In genomic region chr8:108897347-108898100, GRCm38 (mm10) we compare ENCODE assay signal across 12 mouse cellular contexts.
DNase-seq lines count a peak whose midpoint lies in the region; ATAC-seq and TF ChIP-seq lines count a peak whose summit lies in the region.
"Had no signal": no experiment of that assay in that cellular context is flagged by ENCODE, and none has a peak within 500 bp of the region (broad histone marks: within the 10 kb centered on the region; RNA-seq: fewer than 3 reads in every experiment).

No protein-coding gene starts in this region.

- H3K4me1 ChIP-seq in heart, embryonic 16.5 days (ENCODE audit: control insufficient read depth, insufficient read depth, low read length): peaks cover 53% of the 10 kb centered on the region
- H3K4me1 ChIP-seq in intestine, embryonic 16.5 days (ENCODE audit: control insufficient read depth, insufficient read depth, low read length): peaks cover 53% of the 10 kb centered on the region
- peaks cover 59% of the 10 kb centered on the region for H3K4me1 ChIP-seq in stomach, embryonic 16.5 days (ENCODE audit: control insufficient read depth, insufficient read depth, low read length)

- H3K4me3 ChIP-seq in heart, embryonic 16.5 days (ENCODE audit: low read length): no peak overlapping the region
- H3K4me3 ChIP-seq in intestine, embryonic 16.5 days (ENCODE audit: low read length): no peak overlapping the region
- H3K4me3 ChIP-seq in stomach, embryonic 16.5 days (replicated peaks; ENCODE audit: low read length): no peak overlapping the region
- no peak overlapping the region for H3K4me3 ChIP-seq in left cerebral cortex, adult 2 months

- 43% methylated on average over 7 of the region's 7 CpGs for WGBS in heart, embryonic 16.5 days
- WGBS in intestine, embryonic 16.5 days: 64% methylated on average over 7 of the region's 7 CpGs
- 45% methylated on average over 7 of the region's 7 CpGs for WGBS in stomach, embryonic 16.5 days

- no peak overlapping the region for H3K9ac ChIP-seq in heart, embryonic 16.5 days (ENCODE audit: low read length)
- no peak overlapping the region for H3K9ac ChIP-seq in intestine, embryonic 16.5 days (ENCODE audit: low read depth, low read length)
- 0 out of 2 replicates have a peak overlapping the region, but pooled peaks have one; percentile 53 for H3K9ac ChIP-seq in stomach, embryonic 16.5 days (ENCODE audit: low read length)

- H3K27me3 ChIP-seq in heart, embryonic 16.5 days (ENCODE audit: control insufficient read depth, insufficient read depth, low read length): no peaks in the 10 kb centered on the region
- no peaks in the 10 kb centered on the region for H3K27me3 ChIP-seq in intestine, embryonic 16.5 days (replicated peaks; ENCODE audit: control insufficient read depth, insufficient read depth, low read length)
- no peaks in the 10 kb centered on the region for H3K27me3 ChIP-seq in stomach, embryonic 16.5 days (ENCODE audit: control insufficient read depth, insufficient read depth, low read length)

- no peak overlapping the region for H3K4me2 ChIP-seq in heart, embryonic 16.5 days (ENCODE audit: low read depth, low read length)
- no peak overlapping the region for H3K4me2 ChIP-seq in intestine, embryonic 16.5 days (ENCODE audit: low read depth, low read length)
- H3K4me2 ChIP-seq in stomach, embryonic 16.5 days (ENCODE audit: low read depth, low read length): 0 out of 2 replicates have a peak overlapping the region, but pooled peaks have one; percentile 8

- H3K27ac ChIP-seq in heart, embryonic 16.5 days (ENCODE audit: low read length): peak overlapping the region; percentile 69
- H3K27ac ChIP-seq in intestine, embryonic 16.5 days (ENCODE audit: low read length): peak overlapping the region; percentile 62
- H3K27ac ChIP-seq in stomach, embryonic 16.5 days (ENCODE audit: low read length): peak overlapping the region; percentile 91
- H3K27ac ChIP-seq in left cerebral cortex, adult 2 months: no peak overlapping the region

- intact Hi-C loops in left cerebral cortex, adult 2 months (cut with DNase I): no loop called here

- no peak for DNase-seq in heart, adult 18-20 months
- DNase-seq in ovary, postnatal 36 days (ENCODE audit: low spot score): peak; percentile 33
- no peak for DNase-seq in ovary, postnatal 14 days (ENCODE audit: low spot score)
- DNase-seq in left cerebral cortex, adult 2 months (ENCODE audit: extremely low spot score in 1 of 2, low spot score in 2 of 2): no peak
- no peak for DNase-seq in layer of hippocampus, adult 8-10 months (ENCODE audit: low spot score in 2 of 2)
- DNase-seq: adrenal gland, postnatal 14 days; cerebellum, postnatal 36 days; liver; right cerebral cortex, postnatal 14 days had no signal

- no peak for ATAC-seq in heart, embryonic 16.5 days (replicated peaks; ENCODE audit: extremely low read depth, insufficient read depth, low FRiP score)
- ATAC-seq in intestine, embryonic 16.5 days: peak; percentile 21; the same call in 1 of the 2 replicates
- peak; percentile 35; the same call in 1 of the 2 replicates for ATAC-seq in stomach, embryonic 16.5 days (ENCODE audit: insufficient read depth, low FRiP score)

- no peaks in the 10 kb centered on the region for H3K36me3 ChIP-seq in heart, embryonic 16.5 days (ENCODE audit: control insufficient read depth, insufficient read depth)
- no peaks in the 10 kb centered on the region for H3K36me3 ChIP-seq in intestine, embryonic 16.5 days (ENCODE audit: control insufficient read depth, insufficient read depth, low read length)
- no peaks in the 10 kb centered on the region for H3K36me3 ChIP-seq in stomach, embryonic 16.5 days (ENCODE audit: control insufficient read depth, insufficient read depth, low read length)

- TF ChIP-seq CTCF in left cerebral cortex, adult 2 months (IDR thresholded peaks at IDR 0.05): no peak

- no peaks in the 10 kb centered on the region for H3K9me3 ChIP-seq in heart, embryonic 16.5 days (replicated peaks; ENCODE audit: control insufficient read depth, low read length)
- H3K9me3 ChIP-seq in intestine, embryonic 16.5 days (ENCODE audit: control insufficient read depth, low read length): no peaks in the 10 kb centered on the region
- H3K9me3 ChIP-seq in stomach, embryonic 16.5 days (replicated peaks; ENCODE audit: control insufficient read depth, low read length): no peaks in the 10 kb centered on the region
